Mouse (Mus musculus): Measurements from ENCODE around the gene Vmn1r137. TPM values are rescaled to one million over a fixed set of nuclear protein-coding genes. Genes with fewer than 3 reads are reported as not detected.
"Not testable (repeated sequence)": the region's sequence is repeated elsewhere in the genome, so short reads cannot be mapped to it uniquely, and the experiment has no call there.

Vmn1r137 gene
- not detected in 2 replicates for polyA plus RNA-seq (2015; fragmentation: Nextera tagmentation; extraction: Ambion mirVana)

GRCm38 (mm10) chr7:21994287-21994686 lies at the start of gene Vmn1r137:
Vmn1r137 (plus strand) TSS chr7:21994587.
- no CpG with 5 or more reads among the region's 3 CpGs for WGBS
- H3K4me1 ChIP-seq; H3K9ac ChIP-seq; H3K9me3 ChIP-seq; H3K4me3 ChIP-seq; H3K27ac ChIP-seq; H3K36me3 ChIP-seq (replicated peaks); H3K27me3 ChIP-seq (replicated peaks); H3K4me2 ChIP-seq; ATAC-seq (replicated peaks): not testable (repeated sequence)

GRCm38 (mm10) chr7:22028797-22029196 lies 34.4 kb downstream of the Vmn1r137 start, which contains the start of gene Vmn1r138:
Vmn1r138 (minus strand) TSS chr7:22028897.
- H3K27ac ChIP-seq; H3K4me1 ChIP-seq; H3K9ac ChIP-seq; ATAC-seq (replicated peaks); H3K36me3 ChIP-seq (replicated peaks); H3K9me3 ChIP-seq; H3K27me3 ChIP-seq (replicated peaks); H3K4me3 ChIP-seq; H3K4me2 ChIP-seq: not testable (repeated sequence)
- WGBS, result no CpG with 5 or more reads among the region's 2 CpGs

Other genes starting within 250 kb of the Vmn1r137 start
- not detected in 2 replicates for gene Gm4175, start 233.1 kb upstream of the Vmn1r137 start, polyA plus RNA-seq (2015; fragmentation: Nextera tagmentation; extraction: Ambion mirVana)
- not detected in 2 replicates for gene Gm4177, start 197.9 kb upstream of the Vmn1r137 start, polyA plus RNA-seq (2015; fragmentation: Nextera tagmentation; extraction: Ambion mirVana)
- gene Vmn1r135, start 162.2 kb upstream of the Vmn1r137 start, polyA plus RNA-seq (2015; fragmentation: Nextera tagmentation; extraction: Ambion mirVana), result not detected in 2 replicates
- gene Gm5725, start 150.3 kb upstream of the Vmn1r137 start, polyA plus RNA-seq (2015; fragmentation: Nextera tagmentation; extraction: Ambion mirVana), result not detected in 2 replicates
- gene Gm5891, start 73.3 kb upstream of the Vmn1r137 start, polyA plus RNA-seq (2015; fragmentation: Nextera tagmentation; extraction: Ambion mirVana), result not detected in 2 replicates
- not detected in 2 replicates for gene Vmn1r138, start 34.3 kb downstream of the Vmn1r137 start, polyA plus RNA-seq (2015; fragmentation: Nextera tagmentation; extraction: Ambion mirVana)
- not detected in 2 replicates for gene Gm6176, start 61.7 kb downstream of the Vmn1r137 start, polyA plus RNA-seq (2015; fragmentation: Nextera tagmentation; extraction: Ambion mirVana)
- gene Vmn1r139, start 74.5 kb downstream of the Vmn1r137 start, polyA plus RNA-seq (2015; fragmentation: Nextera tagmentation; extraction: Ambion mirVana), result not detected in 2 replicates
- gene Gm16451, start 123.7 kb downstream of the Vmn1r137 start, polyA plus RNA-seq (2015; fragmentation: Nextera tagmentation; extraction: Ambion mirVana), result not detected in 2 replicates
- not detected in 2 replicates for gene Gm10666, start 140.2 kb downstream of the Vmn1r137 start, polyA plus RNA-seq (2015; fragmentation: Nextera tagmentation; extraction: Ambion mirVana)
- gene Vmn1r142, start 169.4 kb downstream of the Vmn1r137 start, polyA plus RNA-seq (2015; fragmentation: Nextera tagmentation; extraction: Ambion mirVana), result not detected in 2 replicates
- gene Vmn1r143, start 194.8 kb downstream of the Vmn1r137 start, polyA plus RNA-seq (2015; fragmentation: Nextera tagmentation; extraction: Ambion mirVana), result not detected in 2 replicates
- gene Gm8653, start 206.7 kb downstream of the Vmn1r137 start, polyA plus RNA-seq (2015; fragmentation: Nextera tagmentation; extraction: Ambion mirVana), result not detected in 2 replicates
- not detected in 2 replicates for gene Gm8453, start 234.9 kb downstream of the Vmn1r137 start, polyA plus RNA-seq (2015; fragmentation: Nextera tagmentation; extraction: Ambion mirVana)

Data from midbrain, embryonic 15.5 days (tissue).